Mouse (Mus musculus) T-helper 1 cell (primary cell): ENCODE results near the gene Astl.

Source experiments
- in situ Hi-C: fragments of 300-600 bp; cut with MboI, MseI; formaldehyde crosslinking; loops from one replicate; pipeline ENCODE4 v1.15.1; 2025; ENCODE audit warnings: high pct_unique_total_duplicates

Astl gene

GRCm38 (mm10) chr2:127338416-127338815 lies at the start of gene Astl:
Gene Astl (plus strand): TSS chr2:127338639.
- in situ Hi-C loops: no loop called here

- in situ Hi-C loops: loop anchor here (25.0 kb wide), 1 partner anchor 145 kb away; the partner anchor contains the start of genes Fahd2a and Gpat2
Measured at GRCm38 (mm10) chr2:127292250-127292649, 46.2 kb upstream of the Astl start.

- in situ Hi-C loops: loop anchor here (25.0 kb wide), 1 partner anchor 140 kb away; the partner anchor contains the start of genes Fahd2a and Gpat2
Measured at GRCm38 (mm10) chr2:127297001-127297805, 41.2 kb upstream of the Astl start.

GRCm38 (mm10) chr2:127298056-127298455 lies 40.4 kb upstream of the Astl start:
- in situ Hi-C loops: loop anchor here (25.0 kb wide), 1 partner anchor 139 kb away; the partner anchor contains the start of genes Fahd2a and Gpat2

GRCm38 (mm10) chr2:127300701-127301100 lies 37.7 kb upstream of the Astl start:
- in situ Hi-C loops: loop anchor here (25.0 kb wide), 1 partner anchor 1137 kb away; no protein-coding TSS in a partner anchor

GRCm38 (mm10) chr2:127301883-127302282 lies 36.6 kb upstream of the Astl start:
- in situ Hi-C loops: loop anchor here (25.0 kb wide), 1 partner anchor 1135 kb away; no protein-coding TSS in a partner anchor

- in situ Hi-C loops: loop anchor here (25.0 kb wide), 1 partner anchor 1133 kb away; no protein-coding TSS in a partner anchor
Measured at GRCm38 (mm10) chr2:127304192-127304591, 34.2 kb upstream of the Astl start.

GRCm38 (mm10) chr2:127304609-127305210 lies 33.7 kb upstream of the Astl start:
- in situ Hi-C loops: loop anchor here (5.0 to 25.0 kb wide), 2 partner anchors 38 to 1133 kb away; no protein-coding TSS in a partner anchor

GRCm38 (mm10) chr2:127306123-127306522 lies 32.3 kb upstream of the Astl start:
- in situ Hi-C loops: loop anchor here (5.0 to 25.0 kb wide), 2 partner anchors 36 to 1131 kb away; no protein-coding TSS in a partner anchor

GRCm38 (mm10) chr2:127307179-127307578 lies 31.3 kb upstream of the Astl start:
- in situ Hi-C loops: loop anchor here (5.0 to 25.0 kb wide), 2 partner anchors 35 to 1130 kb away; no protein-coding TSS in a partner anchor

GRCm38 (mm10) chr2:127308660-127309059 lies 29.8 kb upstream of the Astl start:
- in situ Hi-C loops: loop anchor here (5.0 to 25.0 kb wide), 2 partner anchors 34 to 1129 kb away; no protein-coding TSS in a partner anchor

GRCm38 (mm10) chr2:127310246-127310645 lies 28.2 kb upstream of the Astl start:
- in situ Hi-C loops: loop anchor here (25.0 kb wide), 1 partner anchor 1127 kb away; no protein-coding TSS in a partner anchor

- in situ Hi-C loops: loop anchor here (25.0 kb wide), 1 partner anchor 1127 kb away; no protein-coding TSS in a partner anchor
Measured at GRCm38 (mm10) chr2:127310685-127311084, 27.8 kb upstream of the Astl start.

GRCm38 (mm10) chr2:127311193-127311592 lies 27.2 kb upstream of the Astl start:
- in situ Hi-C loops: loop anchor here (25.0 kb wide), 1 partner anchor 1126 kb away; no protein-coding TSS in a partner anchor

GRCm38 (mm10) chr2:127312801-127313200 lies 25.6 kb upstream of the Astl start:
- in situ Hi-C loops: loop anchor here (25.0 kb wide), 1 partner anchor 1124 kb away; no protein-coding TSS in a partner anchor

- in situ Hi-C loops: loop anchor here (25.0 kb wide), 1 partner anchor 1123 kb away; no protein-coding TSS in a partner anchor
Measured at GRCm38 (mm10) chr2:127313878-127314277, 24.6 kb upstream of the Astl start.

- in situ Hi-C loops: loop anchor here (25.0 kb wide), 1 partner anchor 1123 kb away; no protein-coding TSS in a partner anchor
Measured at GRCm38 (mm10) chr2:127314467-127315154, 23.8 kb upstream of the Astl start.

- in situ Hi-C loops: loop anchor here (25.0 kb wide), 1 partner anchor 1122 kb away; no protein-coding TSS in a partner anchor
Measured at GRCm38 (mm10) chr2:127315155-127315470, 23.3 kb upstream of the Astl start.

- in situ Hi-C loops: loop anchor here (25.0 kb wide), 1 partner anchor 1121 kb away; no protein-coding TSS in a partner anchor
Measured at GRCm38 (mm10) chr2:127316431-127316830, 22.0 kb upstream of the Astl start.

GRCm38 (mm10) chr2:127318136-127318535 lies 20.3 kb upstream of the Astl start:
- in situ Hi-C loops: loop anchor here (25.0 kb wide), 1 partner anchor 1119 kb away; no protein-coding TSS in a partner anchor

- in situ Hi-C loops: loop anchor here (25.0 kb wide), 1 partner anchor 1118 kb away; no protein-coding TSS in a partner anchor
Measured at GRCm38 (mm10) chr2:127319071-127319470, 19.4 kb upstream of the Astl start.
